Mouse (Mus musculus) limb, embryonic 11.5 days (tissue): ENCODE data around the gene Faap100. TPM values are rescaled to one million over a fixed set of nuclear protein-coding genes. Genes with fewer than 3 reads are reported as not detected.
"Not testable (repeated sequence)": the region's sequence is repeated elsewhere in the genome, so short reads cannot be mapped to it uniquely, and the experiment has no call there.

ENCODE experiments used
- ATAC-seq: fragments of 200-750 bp; cut with Nextera tagmentation; 2 replicates; pipeline ENCODE4 v1.8.0; 2017; ENCODE audit warnings: low read depth; ENCODE audit not compliant: insufficient number of reproducible peaks, low FRiP score, low TSS enrichment
- DNase-seq: peaks from one replicate; pipeline ENCODE4 v3.0.0-alpha.2; 2015; ENCODE audit warnings: low spot score
- H3K27ac ChIP-seq: fragments of 300-500 bp; sonication (generic); replicated peaks from 2 replicates; pipeline ENCODE4 v1.5.1; 2014; ENCODE audit warnings: low read depth, mild to moderate bottlenecking, low read length
- H3K27me3 ChIP-seq: fragments of 300-500 bp; sonication (generic); 2 replicates; pipeline ENCODE4 v1.6.1; 2014; ENCODE audit warnings: mild to moderate bottlenecking, low read length, mixed read lengths; ENCODE audit not compliant: control insufficient read depth, insufficient read depth
- H3K36me3 ChIP-seq: fragments of 300-500 bp; sonication (generic); 2 replicates; pipeline ENCODE4 v1.6.1; 2014; ENCODE audit warnings: mild to moderate bottlenecking, low read length, moderate library complexity, mixed read lengths; ENCODE audit not compliant: control insufficient read depth, insufficient read depth
- H3K4me1 ChIP-seq: fragments of 300-500 bp; sonication (generic); 2 replicates; pipeline ENCODE4 v1.6.1; 2014; ENCODE audit warnings: low read length, mixed read lengths; ENCODE audit not compliant: control insufficient read depth, insufficient read depth
- H3K4me2 ChIP-seq: fragments of 300-500 bp; sonication (generic); 2 replicates; pipeline ENCODE4 v1.6.1; 2014; ENCODE audit warnings: low read depth, mild to moderate bottlenecking, moderate library complexity; ENCODE audit not compliant: severe bottlenecking
- H3K4me3 ChIP-seq: fragments of 300-500 bp; sonication (generic); 2 replicates; pipeline ENCODE4 v1.5.1; 2014; ENCODE audit warnings: low read depth, low read length
- H3K9ac ChIP-seq: fragments of 300-500 bp; sonication (generic); 2 replicates; pipeline ENCODE4 v1.6.1; 2014; ENCODE audit warnings: mild to moderate bottlenecking, low read length
- H3K9me3 ChIP-seq: fragments of 300-500 bp; sonication (generic); 2 replicates; pipeline ENCODE4 v1.6.1; 2016; ENCODE audit warnings: low read length; ENCODE audit not compliant: control insufficient read depth
- WGBS: fragments of 180-500 bp; shearing (Covaris S2); extraction: QIAGEN DNeasy Blood & Tissue Kit; methylation state at CpG from one replicate; pipeline ENCODE4 v1.1.7; 2014; 5-methylcytosine and 5-hydroxymethylcytosine counted together
- polyA plus RNA-seq: library from polyadenylated mRNA; unstranded; fragments of >200 nt; fragmentation: Nextera tagmentation; extraction: Ambion mirVana; gene quantifications from 2 replicates; pipeline ENCODE4 v1.2.1, GENCODE M21; 2014

Gene Faap100
- polyA plus RNA-seq = 30.4 and 33.1 TPM in 2 replicates

DNA sequence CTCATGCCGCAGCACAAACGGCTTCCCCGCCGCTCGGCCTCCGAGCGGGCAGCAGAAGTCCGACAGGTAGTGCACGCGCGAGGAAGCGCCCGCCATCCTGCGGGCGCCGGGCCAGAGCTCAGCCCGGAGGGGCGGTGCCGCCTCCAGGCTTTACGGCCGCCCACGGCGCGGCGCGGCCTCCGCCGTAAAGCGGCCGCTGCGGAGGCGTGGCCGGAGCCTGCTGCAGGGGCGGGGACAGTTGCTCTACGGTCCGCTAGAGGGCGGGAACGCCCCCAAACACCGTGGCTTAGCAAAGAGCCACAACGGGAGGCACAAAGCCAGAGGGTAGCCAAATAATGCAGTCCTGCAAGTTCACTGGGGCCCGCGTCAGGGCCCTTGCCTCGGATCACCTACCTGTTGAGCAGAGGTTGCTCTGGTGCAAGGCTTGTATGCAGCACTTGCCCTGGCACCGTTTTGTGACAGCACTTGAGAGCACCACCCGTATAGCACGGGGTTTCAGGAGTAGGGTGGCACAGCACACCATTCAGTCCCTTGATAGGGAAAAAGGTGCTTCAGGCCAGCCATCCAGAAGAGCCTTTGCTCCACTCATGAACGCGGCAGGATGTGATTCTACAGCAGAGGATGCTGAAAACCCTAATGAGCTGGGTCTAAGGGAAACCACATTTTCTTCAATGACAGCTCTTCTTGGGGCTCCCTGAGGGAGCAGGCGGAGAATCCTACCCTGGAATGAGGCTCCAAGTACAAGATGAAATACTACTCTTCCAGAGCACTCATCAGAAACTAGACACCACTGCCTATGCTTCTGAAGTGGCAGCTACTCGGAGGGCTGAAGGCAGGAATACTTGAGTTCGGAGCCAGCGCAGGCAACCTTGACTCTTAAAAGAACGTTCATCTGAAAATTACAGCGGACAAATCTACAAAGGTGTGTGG lies at the start of gene Faap100:
Gene Faap100 (minus strand): TSS at position 154 of the 930 bp plus-strand sequence.
- 10% methylated on average over 54 of the region's 54 CpGs for WGBS
- DNase-seq = peak; percentile 90
- Histone ChIP-seq H3K27me3 (no peaks in the 10 kb centered on the region), H3K27ac (peak within 1 kb of the TSS; percentile 79), H3K36me3 (peaks cover 37% of the 10 kb centered on the region), H3K9ac (peak within 1 kb of the TSS; percentile 67), H3K4me1 (peaks cover 14% of the 10 kb centered on the region), H3K4me3 (peak within 1 kb of the TSS; percentile 66), H3K4me2 (peak within 1 kb of the TSS; percentile 81), H3K9me3 (no peaks in the 10 kb centered on the region)
- peak; percentile 87 for ATAC-seq

DNA sequence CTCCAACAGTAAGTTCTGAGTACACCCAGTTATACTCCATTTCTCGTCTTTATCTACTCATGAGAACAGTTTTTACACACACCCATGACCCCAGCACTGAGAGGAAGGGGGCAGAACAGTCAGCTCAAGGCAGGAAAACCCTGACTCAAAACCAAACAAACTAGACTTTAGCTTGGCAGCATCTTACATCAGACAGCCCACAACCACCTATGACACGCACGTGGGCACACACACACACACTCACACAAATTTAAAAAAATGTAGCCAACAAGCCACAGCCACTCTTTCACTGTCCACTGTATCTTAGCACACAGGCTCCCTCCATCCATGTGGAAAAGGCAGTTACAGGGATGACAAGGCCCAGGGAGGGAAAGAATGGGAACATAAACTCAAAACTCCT lies 48.2 kb upstream of the Faap100 start:
- Histone ChIP-seq H3K9ac (no peak overlapping the region), H3K36me3 (peaks cover 16% of the 10 kb centered on the region), H3K27me3 (no peaks in the 10 kb centered on the region), H3K4me3 (no peak overlapping the region), H3K9me3 (no peaks in the 10 kb centered on the region), H3K27ac (no peak overlapping the region), H3K4me1 (no peaks in the 10 kb centered on the region), H3K4me2 (no peak overlapping the region)
- DNase-seq (no peak), ATAC-seq (no peak)
- 88% methylated on average over 3 of the region's 3 CpGs for WGBS

DNA sequence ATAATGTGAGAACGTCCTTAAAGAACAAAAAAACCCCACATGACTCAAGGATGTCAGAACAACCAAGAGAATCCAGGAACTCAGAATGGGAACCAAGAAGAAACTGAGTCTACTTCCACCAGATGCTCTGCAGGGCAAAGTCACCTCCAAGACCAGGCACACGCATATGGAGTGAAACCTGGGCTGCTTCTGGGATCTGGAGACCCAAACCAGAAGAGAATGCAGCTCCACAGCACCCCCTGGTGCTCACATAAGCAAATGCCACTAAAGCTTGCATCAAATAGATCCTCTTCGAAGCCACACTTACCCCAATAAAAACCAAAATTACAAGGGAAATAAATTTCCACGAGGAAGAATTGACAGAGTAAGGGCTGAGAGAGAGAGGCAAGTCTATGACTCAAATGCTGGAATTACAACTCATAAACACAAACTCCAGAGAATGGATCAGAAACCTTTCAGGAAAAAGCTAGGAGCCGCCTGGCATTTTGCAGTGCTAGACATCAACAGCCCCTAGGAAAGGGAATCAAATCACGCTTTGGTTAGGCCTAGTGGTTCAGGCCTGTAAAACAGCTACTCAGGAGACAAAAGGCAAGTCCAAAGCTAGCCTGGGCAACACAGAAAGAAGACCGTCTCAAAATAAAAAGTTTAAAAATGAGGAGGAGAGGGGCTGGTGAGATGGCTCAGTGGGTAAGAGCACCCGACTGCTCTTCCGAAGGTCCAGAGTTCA lies 45.2 kb upstream of the Faap100 start:
- no peak overlapping the region for H3K4me2 ChIP-seq
- H3K36me3 ChIP-seq = peaks cover 21% of the 10 kb centered on the region
- H3K4me3 ChIP-seq = no peak overlapping the region
- no peak overlapping the region for H3K9ac ChIP-seq
- WGBS = 66% methylated on average over 9 of the region's 9 CpGs
- DNase-seq = peak; percentile 85
- ATAC-seq = no peak
- H3K27me3 ChIP-seq = no peaks in the 10 kb centered on the region
- H3K9me3 ChIP-seq = no peaks in the 10 kb centered on the region
- H3K4me1 ChIP-seq = no peaks in the 10 kb centered on the region
- no peak overlapping the region for H3K27ac ChIP-seq

DNA sequence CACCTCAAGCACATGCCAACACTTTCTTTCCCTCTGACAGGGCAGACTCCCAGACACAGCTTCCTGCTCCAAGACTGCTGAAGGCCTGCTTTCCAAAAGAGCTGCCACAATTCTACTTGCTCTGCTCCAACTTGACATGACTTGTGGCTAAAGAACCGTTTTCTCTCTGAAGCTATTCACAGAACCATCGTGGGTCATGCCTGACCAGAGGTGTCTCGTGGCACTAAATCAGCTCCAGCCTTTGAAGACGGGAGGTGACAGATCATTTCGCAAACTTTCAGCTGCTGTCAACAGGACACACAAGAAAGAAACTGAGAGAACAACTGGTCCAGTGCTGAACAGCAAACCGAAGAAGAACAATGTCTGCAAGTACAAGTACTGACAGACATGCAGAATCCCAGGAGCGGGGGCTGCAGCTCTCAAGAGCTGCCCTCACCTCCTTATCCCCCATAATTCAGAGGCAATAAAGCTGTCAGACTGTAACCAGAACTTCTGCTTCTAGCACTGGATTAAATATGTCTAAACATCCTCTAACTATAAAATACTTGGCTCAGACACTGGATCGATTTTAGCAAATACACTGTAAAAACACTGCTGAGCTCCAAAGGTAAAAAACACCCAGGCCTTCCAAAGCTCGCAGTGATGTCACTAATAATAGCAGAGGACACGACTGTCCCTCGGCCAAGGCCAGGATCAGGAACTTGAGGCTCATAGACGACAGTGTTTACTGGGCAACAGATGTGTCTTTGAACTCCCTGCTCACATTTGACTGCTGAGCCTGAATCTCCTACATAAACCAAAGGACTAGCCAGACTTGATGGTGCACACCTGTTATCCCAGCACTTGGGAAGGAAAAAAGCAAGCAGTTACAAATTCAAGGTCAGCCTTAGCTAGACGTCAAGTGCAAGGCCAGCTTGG lies 44.3 kb upstream of the Faap100 start:
- no peak overlapping the region for H3K9ac ChIP-seq

DNA sequence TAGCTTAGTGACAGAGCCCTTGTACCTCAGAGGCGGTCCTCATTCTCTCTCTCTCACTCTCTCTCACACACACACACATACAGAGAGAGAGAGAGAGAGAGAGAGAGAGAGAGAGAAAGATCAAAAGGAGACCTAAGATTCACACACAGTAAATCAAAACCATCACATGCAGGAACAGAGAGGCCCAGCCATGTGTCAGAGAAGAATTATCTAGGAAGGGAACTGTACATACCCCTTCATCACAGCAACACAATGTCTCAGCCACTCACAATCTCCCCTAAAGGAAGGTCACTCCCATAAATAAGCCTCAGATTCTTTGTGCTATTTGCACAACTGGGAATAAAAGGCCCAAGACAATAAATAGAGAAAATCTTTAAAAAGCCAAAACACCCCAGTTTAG lies 40.0 kb upstream of the Faap100 start:
- ATAC-seq (no peak), DNase-seq (no peak)
- H3K4me1 ChIP-seq = no peaks in the 10 kb centered on the region
- H3K27ac ChIP-seq = no peak overlapping the region
- no peak overlapping the region for H3K4me3 ChIP-seq
- no peak overlapping the region for H3K9ac ChIP-seq
- 82% methylated on average over 1 of the region's 1 CpGs for WGBS
- H3K36me3 ChIP-seq = peaks cover 23% of the 10 kb centered on the region
- no peak overlapping the region for H3K4me2 ChIP-seq
- no peaks in the 10 kb centered on the region for H3K9me3 ChIP-seq
- no peaks in the 10 kb centered on the region for H3K27me3 ChIP-seq

More for the DNA sequence above, 44.3 kb upstream of the Faap100 start:
- Histone ChIP-seq H3K27ac (no peak overlapping the region), H3K4me1 (no peaks in the 10 kb centered on the region), H3K4me2 (0 out of 2 replicates have a peak overlapping the region, but pooled peaks have one; percentile 2), H3K4me3 (no peak overlapping the region), H3K9me3 (no peaks in the 10 kb centered on the region), H3K36me3 (peaks cover 25% of the 10 kb centered on the region), H3K27me3 (no peaks in the 10 kb centered on the region)
- ATAC-seq (no peak), DNase-seq (peak; percentile 24)
- WGBS = 52% methylated on average over 13 of the region's 13 CpGs

DNA sequence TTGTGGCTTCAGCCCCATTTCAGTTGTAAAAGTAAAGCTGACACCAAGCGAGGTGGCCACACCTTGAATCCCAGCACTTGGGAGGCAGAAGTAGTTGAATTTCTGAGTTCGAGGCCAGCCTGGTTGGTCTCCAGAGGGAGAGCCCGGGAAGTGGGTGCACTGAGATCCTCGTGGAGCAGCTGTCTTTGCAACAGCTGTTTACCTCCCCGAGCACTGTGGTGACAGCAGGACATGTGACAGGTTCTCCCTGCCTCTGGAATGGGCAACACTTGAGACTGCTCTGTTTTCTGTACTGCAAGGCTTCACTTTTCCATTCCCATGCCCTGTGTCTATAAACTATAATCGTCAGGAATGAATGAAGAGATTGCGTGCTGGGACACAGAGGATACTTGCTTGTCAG lies 39.3 kb upstream of the Faap100 start:
- H3K9me3 ChIP-seq = no peaks in the 10 kb centered on the region
- H3K4me1 ChIP-seq = no peaks in the 10 kb centered on the region
- H3K4me2 ChIP-seq = no peak overlapping the region
- no peak for ATAC-seq
- H3K4me3 ChIP-seq = no peak overlapping the region
- H3K27ac ChIP-seq = no peak overlapping the region
- WGBS = 86% methylated on average over 7 of the region's 7 CpGs
- no peak overlapping the region for H3K9ac ChIP-seq
- no peak for DNase-seq
- H3K36me3 ChIP-seq = peaks cover 29% of the 10 kb centered on the region
- H3K27me3 ChIP-seq = no peaks in the 10 kb centered on the region

DNA sequence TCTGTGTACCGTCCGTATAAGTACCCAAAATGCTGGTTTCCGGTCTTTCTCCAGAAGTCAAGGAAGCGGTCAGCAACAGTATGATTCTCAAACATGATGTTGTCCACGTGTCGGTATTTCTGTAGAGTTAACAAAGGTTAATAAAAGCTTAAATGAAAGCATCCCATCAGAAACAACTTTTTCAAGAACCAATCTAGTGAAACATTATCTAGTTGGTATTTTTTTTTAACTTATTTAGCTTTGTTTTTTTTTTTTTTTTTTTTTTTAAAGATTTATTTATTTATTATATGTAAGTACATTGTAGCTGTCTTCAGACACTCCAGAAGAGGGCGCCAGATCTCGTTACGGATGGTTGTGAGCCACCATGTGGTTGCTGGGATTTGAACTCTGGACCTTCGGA lies 35.1 kb upstream of the Faap100 start:
- ATAC-seq, H3K4me1 ChIP-seq, H3K27me3 ChIP-seq, H3K9ac ChIP-seq, H3K4me3 ChIP-seq, H3K9me3 ChIP-seq, DNase-seq, H3K4me2 ChIP-seq, H3K27ac ChIP-seq: not testable (repeated sequence)
- 92% methylated on average over 7 of the region's 10 CpGs for WGBS
- peaks cover 46% of the 10 kb centered on the region for H3K36me3 ChIP-seq

DNA sequence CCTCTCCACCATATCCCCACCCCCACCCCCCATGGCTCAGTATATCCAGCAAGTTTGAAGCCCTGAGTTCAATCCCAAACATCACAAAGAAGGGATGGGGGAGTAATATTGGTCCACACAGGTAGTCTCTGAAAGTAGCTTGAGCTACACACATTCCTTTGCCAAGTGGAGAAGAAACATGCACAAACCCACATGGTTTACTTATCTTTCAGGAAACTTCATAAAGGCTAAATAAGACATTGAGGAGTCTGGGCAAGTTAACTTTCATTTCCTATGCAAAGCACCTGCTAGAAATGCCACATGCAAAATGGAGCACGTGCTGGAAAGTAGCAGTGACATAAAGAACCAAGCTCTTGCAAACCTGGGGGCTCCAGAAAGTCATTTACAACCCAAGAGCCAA lies 27.9 kb upstream of the Faap100 start:
- 91% methylated on average over 1 of the region's 1 CpGs for WGBS
- Histone ChIP-seq H3K36me3 (peaks cover 39% of the 10 kb centered on the region), H3K9ac (no peak overlapping the region), H3K4me3 (no peak overlapping the region), H3K27me3 (no peaks in the 10 kb centered on the region), H3K9me3 (no peaks in the 10 kb centered on the region), H3K27ac (no peak overlapping the region), H3K4me1 (no peaks in the 10 kb centered on the region), H3K4me2 (no peak overlapping the region)
- no peak for ATAC-seq
- DNase-seq = no peak
